Mouse (Mus musculus): ENCODE measurements around the gene Slc26a3.
"Not testable (repeated sequence)": the region's sequence is repeated elsewhere in the genome, so short reads cannot be mapped to it uniquely, and the experiment has no call there.

- TF ChIP-seq CTCF (IDR thresholded peaks at IDR 0.05 in 2 of 3, conservative IDR thresholded peaks at IDR 0.05 in 1 of 3; ENCODE audit: control insufficient read depth in 1 of 3, insufficient read depth in 1 of 3, low read depth in 2 of 3, low read length in 3 of 3, poor library complexity in 1 of 3, severe bottlenecking in 1 of 3); JUND (IDR thresholded peaks at IDR 0.05; ENCODE audit: low read depth, low read length); POLR2A (IDR thresholded peaks at IDR 0.05; ENCODE audit: control insufficient read depth in 1 of 2, insufficient read depth in 1 of 2, low read depth in 1 of 2, low read length in 2 of 2, poor library complexity in 1 of 2); CHD2 (IDR thresholded peaks at IDR 0.05; ENCODE audit: low read length); NRF1 (IDR thresholded peaks at IDR 0.05; ENCODE audit: insufficient read depth, low read depth, low read length, poor library complexity, severe bottlenecking); KAT2A (conservative IDR thresholded peaks at IDR 0.05; ENCODE audit: low read depth, low read length); MAX (IDR thresholded peaks at IDR 0.05; ENCODE audit: low read length); SIN3A (IDR thresholded peaks at IDR 0.05; ENCODE audit: low read length); NELFE (IDR thresholded peaks at IDR 0.05; ENCODE audit: low read depth, low read length); E2F4 (IDR thresholded peaks at IDR 0.05; ENCODE audit: borderline replicate concordance, low read depth, low read length); TCF12 (IDR thresholded peaks at IDR 0.05; ENCODE audit: low read depth, low read length); ZNF384 (IDR thresholded peaks at IDR 0.05; ENCODE audit: low read depth, low read length); ELF1 (IDR thresholded peaks at IDR 0.05; ENCODE audit: low read depth, low read length); EP300 (IDR thresholded peaks at IDR 0.05; ENCODE audit: low read depth in 1 of 2, low read length in 2 of 2): not testable (repeated sequence)
Measured at GRCm38 (mm10) chr12:31478182-31478581, 87.5 kb downstream of the Slc26a3 start.
